Mouse (Mus musculus) intestine, embryonic 16.5 days (tissue): ENCODE results near the gene Padi2. TPM values are rescaled to one million over a fixed set of nuclear protein-coding genes. Genes with fewer than 3 reads are reported as not detected.

Experiments used
- ATAC-seq: fragments of 200-750 bp; cut with Nextera tagmentation; 2 replicates; pipeline ENCODE4 v1.8.0; 2017; ENCODE audit warnings: moderate TSS enrichment, moderate library complexity
- H3K27ac ChIP-seq: fragments of 300-500 bp; sonication (generic); 2 replicates; pipeline ENCODE4 v1.5.1; 2014; ENCODE audit warnings: mild to moderate bottlenecking, low read length
- H3K27me3 ChIP-seq: fragments of 300-500 bp; sonication (generic); replicated peaks from 2 replicates; pipeline ENCODE4 v1.6.1; 2014; ENCODE audit warnings: low read length, control low read depth, mixed read lengths; ENCODE audit not compliant: control insufficient read depth, insufficient read depth
- H3K36me3 ChIP-seq: fragments of 300-500 bp; sonication (generic); 2 replicates; pipeline ENCODE4 v1.6.1; 2014; ENCODE audit warnings: low read length, control low read depth; ENCODE audit not compliant: control insufficient read depth, insufficient read depth
- H3K4me1 ChIP-seq: fragments of 300-500 bp; sonication (generic); 2 replicates; pipeline ENCODE4 v1.6.1; 2014; ENCODE audit warnings: low read length, control low read depth, mixed read lengths; ENCODE audit not compliant: control insufficient read depth, insufficient read depth
- H3K4me2 ChIP-seq: fragments of 300-500 bp; sonication (generic); 2 replicates; pipeline ENCODE4 v1.6.1; 2014; ENCODE audit warnings: low read depth, low read length, control low read depth
- H3K4me3 ChIP-seq: fragments of 300-500 bp; sonication (generic); 2 replicates; pipeline ENCODE4 v1.5.1; 2014; ENCODE audit warnings: mild to moderate bottlenecking, low read length
- H3K9ac ChIP-seq: fragments of 300-500 bp; sonication (generic); 2 replicates; pipeline ENCODE4 v1.6.1; 2014; ENCODE audit warnings: low read depth, low read length
- H3K9me3 ChIP-seq: fragments of 300-500 bp; sonication (generic); 2 replicates; pipeline ENCODE4 v1.6.1; 2016; ENCODE audit warnings: low read length, control low read depth; ENCODE audit not compliant: control insufficient read depth
- WGBS: fragments of 180-500 bp; shearing (Covaris S2); extraction: QIAGEN DNeasy Blood & Tissue Kit; methylation state at CpG from one replicate; pipeline ENCODE4 v1.1.7; 2014; 5-methylcytosine and 5-hydroxymethylcytosine counted together
- polyA plus RNA-seq: library from polyadenylated mRNA; unstranded; fragments of >200 nt; fragmentation: Nextera tagmentation; extraction: Ambion mirVana; gene quantifications from 2 replicates; pipeline ENCODE4 v1.2.1, GENCODE M21; 2015

Gene Padi2
- polyA plus RNA-seq, 1 experiment from 2014 or later = 3.0 TPM

DNA sequence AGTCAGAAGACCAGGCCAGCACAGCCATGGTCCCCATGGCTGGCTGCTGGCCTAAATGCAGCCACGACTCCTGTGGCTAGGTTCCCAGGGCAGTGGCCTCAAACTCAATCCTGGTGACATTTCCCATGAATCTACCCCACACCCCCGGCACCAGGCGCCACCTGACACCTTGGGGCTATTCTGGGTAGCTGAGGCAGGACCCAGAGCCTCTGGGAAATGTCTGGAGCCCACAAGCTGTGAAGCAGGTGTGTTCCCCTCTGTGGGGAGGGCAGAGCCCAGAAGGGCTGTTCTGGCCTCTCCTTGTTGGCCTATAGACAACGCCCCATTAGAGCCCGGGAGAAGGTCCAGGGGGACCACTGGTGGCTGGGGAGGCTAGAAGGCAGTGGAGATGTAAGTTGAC is 16.4 kb downstream of the Padi2 start:
- Histone ChIP-seq H3K9ac (no peak overlapping the region), H3K9me3 (no peaks in the 10 kb centered on the region), H3K27me3 (no peaks in the 10 kb centered on the region), H3K4me1 (peaks cover 6% of the 10 kb centered on the region; the same call in 1 of the 2 replicates), H3K27ac (no peak overlapping the region), H3K4me2 (no peak overlapping the region), H3K36me3 (no peaks in the 10 kb centered on the region), H3K4me3 (no peak overlapping the region)
- WGBS = 83% methylated on average over 5 of the region's 5 CpGs
- ATAC-seq = 0 out of 2 replicates have a peak, but pooled peaks have one; percentile 21

DNA sequence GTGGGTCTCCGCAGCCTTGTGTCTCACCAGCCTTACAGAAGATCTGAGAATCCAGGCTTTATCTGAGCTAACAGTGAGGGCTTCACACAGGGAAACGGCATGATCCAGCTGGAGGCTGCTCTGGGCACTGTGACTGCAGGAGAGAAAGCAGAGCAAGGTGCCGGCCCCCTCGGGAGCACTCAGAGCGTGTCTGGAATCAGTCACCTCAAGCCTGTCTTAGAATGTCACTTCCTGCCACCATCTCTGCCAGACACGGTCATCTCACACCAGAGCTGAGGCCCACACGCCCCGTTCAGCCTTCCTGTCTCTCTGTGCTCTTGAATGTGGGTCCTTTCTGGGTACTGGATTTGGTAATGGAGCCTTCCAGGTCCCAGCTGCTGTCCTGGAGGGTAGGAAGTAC is 19.5 kb downstream of the Padi2 start:
- no peaks in the 10 kb centered on the region for H3K9me3 ChIP-seq
- 0 out of 2 replicates have a peak, but pooled peaks cover 4% of the 10 kb centered on the region for H3K4me1 ChIP-seq
- H3K4me2 ChIP-seq = no peak overlapping the region
- ATAC-seq = no peak
- no peak overlapping the region for H3K9ac ChIP-seq
- no peak overlapping the region for H3K27ac ChIP-seq
- no peaks in the 10 kb centered on the region for H3K27me3 ChIP-seq
- no peaks in the 10 kb centered on the region for H3K36me3 ChIP-seq
- no peak overlapping the region for H3K4me3 ChIP-seq
- WGBS = 49% methylated on average over 8 of the region's 8 CpGs

- Histone ChIP-seq H3K36me3 (no peaks in the 10 kb centered on the region), H3K27me3 (no peaks in the 10 kb centered on the region), H3K27ac (no peak overlapping the region), H3K4me3 (no peak overlapping the region), H3K4me1 (0 out of 2 replicates have a peak, but pooled peaks cover 4% of the 10 kb centered on the region), H3K9ac (no peak overlapping the region), H3K9me3 (no peaks in the 10 kb centered on the region), H3K4me2 (no peak overlapping the region)
- WGBS = 72% methylated on average over 9 of the region's 9 CpGs
- ATAC-seq = no peak
These were observed 22.2 kb downstream of the Padi2 start for GRCm38 (mm10) chr4:140928349-140928748.

- Histone ChIP-seq H3K9me3 (no peaks in the 10 kb centered on the region), H3K4me2 (no peak overlapping the region), H3K9ac (no peak overlapping the region), H3K4me1 (0 out of 2 replicates have a peak, but pooled peaks cover 4% of the 10 kb centered on the region), H3K27ac (no peak overlapping the region), H3K27me3 (no peaks in the 10 kb centered on the region), H3K36me3 (no peaks in the 10 kb centered on the region), H3K4me3 (no peak overlapping the region)
- 61% methylated on average over 8 of the region's 8 CpGs for WGBS
- ATAC-seq = no peak; the same call in 1 of the 2 replicates
These were observed 23.6 kb downstream of the Padi2 start for GRCm38 (mm10) chr4:140929745-140930144.

GRCm38 (mm10) chr4:140930900-140931470 is 24.8 kb downstream of the Padi2 start:
- Histone ChIP-seq H3K4me1 (no peaks in the 10 kb centered on the region), H3K4me2 (no peak overlapping the region), H3K27me3 (no peaks in the 10 kb centered on the region), H3K9ac (no peak overlapping the region), H3K27ac (no peak overlapping the region), H3K36me3 (no peaks in the 10 kb centered on the region), H3K4me3 (no peak overlapping the region), H3K9me3 (no peaks in the 10 kb centered on the region)
- ATAC-seq = peak; percentile 47
- 53% methylated on average over 10 of the region's 10 CpGs for WGBS

DNA sequence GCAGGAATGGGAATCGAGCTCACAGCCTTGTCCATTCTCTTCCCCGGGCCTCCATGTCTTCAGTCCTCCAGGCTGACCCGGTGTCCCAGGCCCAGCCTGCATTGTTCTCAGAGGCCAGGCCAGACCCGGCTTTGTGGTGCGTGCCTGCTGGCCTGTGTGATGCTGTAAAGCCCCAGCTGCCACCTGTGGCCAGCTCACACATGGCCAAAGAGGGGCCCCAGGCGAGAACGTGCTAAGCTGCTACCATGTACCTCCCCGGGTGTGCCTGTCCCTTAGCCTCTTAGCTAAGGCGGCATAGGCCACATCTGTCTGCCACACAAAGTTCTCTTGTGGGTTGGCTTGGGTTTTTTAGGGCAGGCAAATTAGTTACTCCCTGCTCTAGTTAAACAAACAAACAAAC is 29.5 kb downstream of the Padi2 start:
- H3K4me1 ChIP-seq = no peaks in the 10 kb centered on the region
- no peak overlapping the region for H3K27ac ChIP-seq
- no peaks in the 10 kb centered on the region; the same call in 1 of the 2 replicates for H3K9me3 ChIP-seq
- H3K9ac ChIP-seq = no peak overlapping the region
- no peaks in the 10 kb centered on the region for H3K27me3 ChIP-seq
- no peak overlapping the region for H3K4me3 ChIP-seq
- no peaks in the 10 kb centered on the region for H3K36me3 ChIP-seq
- no peak overlapping the region for H3K4me2 ChIP-seq
- no peak for ATAC-seq
- 74% methylated on average over 9 of the region's 9 CpGs for WGBS

- ATAC-seq = no peak
- Histone ChIP-seq H3K4me1 (no peaks in the 10 kb centered on the region), H3K36me3 (no peaks in the 10 kb centered on the region), H3K4me3 (no peak overlapping the region), H3K4me2 (no peak overlapping the region), H3K27ac (no peak overlapping the region), H3K9ac (no peak overlapping the region), H3K9me3 (no peaks in the 10 kb centered on the region; the same call in 1 of the 2 replicates), H3K27me3 (no peaks in the 10 kb centered on the region)
- WGBS = 88% methylated on average over 12 of the region's 12 CpGs
These were observed 38.2 kb downstream of the Padi2 start for GRCm38 (mm10) chr4:140944356-140944755.

- Histone ChIP-seq H3K9me3 (no peaks in the 10 kb centered on the region; the same call in 1 of the 2 replicates), H3K9ac (no peak overlapping the region), H3K27ac (no peak overlapping the region), H3K27me3 (no peaks in the 10 kb centered on the region), H3K4me3 (no peak overlapping the region), H3K4me1 (no peaks in the 10 kb centered on the region), H3K36me3 (no peaks in the 10 kb centered on the region), H3K4me2 (no peak overlapping the region)
- WGBS = 71% methylated on average over 5 of the region's 5 CpGs
- no peak for ATAC-seq
These were observed 38.9 kb downstream of the Padi2 start for GRCm38 (mm10) chr4:140944961-140945442.

- WGBS = 95% methylated on average over 4 of the region's 4 CpGs
- no peaks in the 10 kb centered on the region for H3K27me3 ChIP-seq
- no peak overlapping the region for H3K9ac ChIP-seq
- no peak overlapping the region for H3K4me2 ChIP-seq
- ATAC-seq = no peak
- no peak overlapping the region for H3K27ac ChIP-seq
- no peak overlapping the region for H3K4me3 ChIP-seq
- no peaks in the 10 kb centered on the region for H3K4me1 ChIP-seq
- no peaks in the 10 kb centered on the region for H3K36me3 ChIP-seq
- no peaks in the 10 kb centered on the region; the same call in 1 of the 2 replicates for H3K9me3 ChIP-seq
These were observed 39.4 kb downstream of the Padi2 start for GRCm38 (mm10) chr4:140945571-140945970.

- H3K36me3 ChIP-seq = no peaks in the 10 kb centered on the region
- no peak for ATAC-seq
- no peak overlapping the region for H3K4me3 ChIP-seq
- H3K27me3 ChIP-seq = no peaks in the 10 kb centered on the region
- no peak overlapping the region for H3K4me2 ChIP-seq
- no peaks in the 10 kb centered on the region for H3K4me1 ChIP-seq
- no peaks in the 10 kb centered on the region; the same call in 1 of the 2 replicates for H3K9me3 ChIP-seq
- no peak overlapping the region for H3K27ac ChIP-seq
- H3K9ac ChIP-seq = no peak overlapping the region
- WGBS = 50% methylated on average over 4 of the region's 4 CpGs
These were observed 39.9 kb downstream of the Padi2 start for GRCm38 (mm10) chr4:140946048-140946447.
